Mouse (Mus musculus) heart, embryonic 14.5 days (tissue): ENCODE results near the gene Cetn4. TPM values are rescaled to one million over a fixed set of nuclear protein-coding genes. Genes with fewer than 3 reads are reported as not detected.

Experiments used
- ATAC-seq: fragments of 200-750 bp; cut with Nextera tagmentation; 2 replicates; pipeline ENCODE4 v1.8.0; 2017; ENCODE audit warnings: low read depth, moderate TSS enrichment; ENCODE audit not compliant: insufficient number of reproducible peaks, insufficient read depth, low FRiP score
- H3K27ac ChIP-seq, 2 experiments: fragments of 200-500 bp in 1 of 2; fragments of 300-500 bp in 1 of 2; sonication (generic) in 1 of 2; replicated peaks in 1 of 2; 2 replicates each; pipeline ENCODE4 v1.5.1; 2012 to 2014; ENCODE audit warnings: low read depth in 2 of 2, low read length in 2 of 2, control low read depth in 1 of 2, mild to moderate bottlenecking in 1 of 2, mixed read lengths in 1 of 2; ENCODE audit not compliant: control insufficient read depth in 1 of 2, insufficient read depth in 1 of 2
- H3K27me3 ChIP-seq: fragments of 300-500 bp; sonication (generic); 2 replicates; pipeline ENCODE4 v1.6.1; 2014; ENCODE audit warnings: mild to moderate bottlenecking, low read length, control low read depth; ENCODE audit not compliant: control insufficient read depth, insufficient read depth
- H3K36me3 ChIP-seq: fragments of 300-500 bp; sonication (generic); 2 replicates; pipeline ENCODE4 v1.6.1; 2014; ENCODE audit warnings: mild to moderate bottlenecking, control low read depth, low read length, mixed read lengths; ENCODE audit not compliant: control insufficient read depth, insufficient read depth
- H3K4me1 ChIP-seq, 2 experiments: fragments of 200-500 bp in 1 of 2; fragments of 300-500 bp in 1 of 2; sonication (generic) in 1 of 2; 2 replicates each; pipeline ENCODE4 v1.6.1; 2012 to 2014; ENCODE audit warnings: low read length in 2 of 2, control low read depth in 1 of 2, mixed read lengths in 1 of 2; ENCODE audit not compliant: control insufficient read depth in 2 of 2, insufficient read depth in 2 of 2
- H3K4me2 ChIP-seq: fragments of 300-500 bp; sonication (generic); 2 replicates; pipeline ENCODE4 v1.6.1; 2014; ENCODE audit warnings: mild to moderate bottlenecking, low read length
- H3K4me3 ChIP-seq, 2 experiments: fragments of 200-500 bp in 1 of 2; fragments of 300-500 bp in 1 of 2; sonication (generic) in 1 of 2; 2 replicates each; pipeline ENCODE4 v1.5.1; 2012 to 2014; ENCODE audit warnings: low read length in 2 of 2, mild to moderate bottlenecking in 2 of 2, control low read depth in 1 of 2, low read depth in 1 of 2, moderate library complexity in 1 of 2; ENCODE audit not compliant: control insufficient read depth in 1 of 2, insufficient read depth in 1 of 2
- H3K9ac ChIP-seq: fragments of 300-500 bp; sonication (generic); 2 replicates; pipeline ENCODE4 v1.6.1; 2014; ENCODE audit warnings: mild to moderate bottlenecking, low read length
- H3K9me3 ChIP-seq: fragments of 300-500 bp; sonication (generic); 2 replicates; pipeline ENCODE4 v1.6.1; 2016; ENCODE audit warnings: low read length, control low read depth; ENCODE audit not compliant: control insufficient read depth
- WGBS: fragments of 180-500 bp; shearing (Covaris S2); extraction: QIAGEN DNeasy Blood & Tissue Kit; methylation state at CpG from one replicate; pipeline ENCODE4 v1.1.7; 2014; 5-methylcytosine and 5-hydroxymethylcytosine counted together
- polyA plus RNA-seq: library from polyadenylated mRNA; unstranded; fragments of >200 nt; fragmentation: Nextera tagmentation; extraction: Ambion mirVana; gene quantifications from 2 replicates; pipeline ENCODE4 v1.2.1, GENCODE M21; 2014

Cetn4 gene
- polyA plus RNA-seq, 1 experiment from 2014 or later: 0.50 TPM

DNA sequence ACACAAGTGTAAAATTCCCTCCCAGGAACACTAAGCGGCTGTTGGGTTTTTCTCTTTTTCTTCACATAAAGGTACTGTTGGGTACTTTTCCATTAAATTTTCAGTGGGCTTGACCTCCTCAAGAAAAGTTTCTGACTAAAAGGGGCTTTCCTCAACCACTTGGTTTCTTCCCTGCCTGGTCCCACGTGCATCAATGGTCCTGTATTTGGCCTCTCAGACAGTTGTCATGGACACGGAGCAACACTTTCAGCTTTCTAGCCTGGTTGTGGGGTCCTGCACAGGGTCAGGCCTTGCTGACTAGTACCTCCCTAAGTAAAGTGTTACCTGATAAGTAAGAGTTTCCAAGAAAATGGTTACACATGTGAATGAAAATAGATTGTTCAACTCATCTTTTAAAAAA, 13.0 kb downstream of the Cetn4 start:
- Histone ChIP-seq H3K27ac (no peak overlapping the region), H3K9me3 (no peaks in the 10 kb centered on the region), H3K4me3 (no peak overlapping the region), H3K36me3 (no peaks in the 10 kb centered on the region), H3K9ac (no peak overlapping the region), H3K4me1 (peaks cover 0 to 2% of the 10 kb centered on the region in 2 experiments; a peak in 1 of 4 replicates), H3K27me3 (no peaks in the 10 kb centered on the region), H3K4me2 (no peak overlapping the region)
- 76% methylated on average over 3 of the region's 3 CpGs for WGBS
- ATAC-seq: no peak

DNA sequence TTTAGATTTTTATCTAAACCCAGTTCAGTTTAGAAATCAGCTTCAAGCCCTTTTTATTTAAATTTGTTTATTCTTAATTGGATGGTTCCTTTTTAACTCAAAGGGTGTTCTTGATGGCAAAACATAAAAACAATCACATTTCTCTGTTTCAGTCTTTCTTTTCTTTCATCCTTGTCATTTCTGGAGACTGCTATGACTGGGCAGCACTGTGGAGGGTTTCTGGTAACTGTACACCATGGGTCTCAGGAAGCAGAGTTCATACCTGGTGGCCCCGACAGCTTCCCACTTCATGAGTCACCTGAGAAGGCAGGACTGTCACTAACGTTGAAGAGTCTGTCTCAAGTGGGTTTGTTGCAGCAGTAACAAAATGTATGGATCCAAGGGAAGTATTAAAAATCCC, 19.9 kb downstream of the Cetn4 start:
- H3K9ac ChIP-seq: no peak overlapping the region
- no peak overlapping the region for H3K27ac ChIP-seq
- ATAC-seq: no peak
- no peaks in the 10 kb centered on the region for H3K9me3 ChIP-seq
- H3K4me3 ChIP-seq: no peak overlapping the region
- H3K4me1 ChIP-seq: no peaks in the 10 kb centered on the region
- no peak overlapping the region for H3K4me2 ChIP-seq
- 52% methylated on average over 2 of the region's 2 CpGs for WGBS
- H3K27me3 ChIP-seq: no peaks in the 10 kb centered on the region
- H3K36me3 ChIP-seq: no peaks in the 10 kb centered on the region

DNA sequence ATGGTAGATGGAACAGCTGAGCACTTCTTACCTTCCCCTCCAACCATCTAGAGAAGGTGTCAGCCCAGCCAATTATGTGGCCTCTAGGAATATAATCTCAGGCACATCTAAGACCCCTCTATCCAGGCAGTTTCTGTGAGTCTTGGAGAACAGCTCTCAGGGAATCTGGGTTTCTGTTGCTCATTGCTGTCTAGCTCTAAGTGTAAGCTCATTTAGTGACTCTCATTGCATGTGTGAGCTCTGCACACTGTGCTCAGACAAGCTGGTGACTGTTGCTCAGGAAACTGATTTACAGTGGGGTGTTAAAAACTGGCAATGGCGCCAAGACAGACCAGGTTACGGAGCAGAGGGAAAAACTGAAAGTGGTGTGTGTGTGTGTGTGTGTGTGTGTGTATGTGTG, 20.6 kb downstream of the Cetn4 start:
- no peaks in the 10 kb centered on the region for H3K36me3 ChIP-seq
- H3K9ac ChIP-seq: no peak overlapping the region
- no peaks in the 10 kb centered on the region for H3K4me1 ChIP-seq
- no peak overlapping the region for H3K4me2 ChIP-seq
- WGBS: 84% methylated on average over 2 of the region's 2 CpGs
- no peaks in the 10 kb centered on the region for H3K9me3 ChIP-seq
- H3K27me3 ChIP-seq: no peaks in the 10 kb centered on the region
- no peak for ATAC-seq
- H3K4me3 ChIP-seq: no peak overlapping the region
- H3K27ac ChIP-seq: no peak overlapping the region

DNA sequence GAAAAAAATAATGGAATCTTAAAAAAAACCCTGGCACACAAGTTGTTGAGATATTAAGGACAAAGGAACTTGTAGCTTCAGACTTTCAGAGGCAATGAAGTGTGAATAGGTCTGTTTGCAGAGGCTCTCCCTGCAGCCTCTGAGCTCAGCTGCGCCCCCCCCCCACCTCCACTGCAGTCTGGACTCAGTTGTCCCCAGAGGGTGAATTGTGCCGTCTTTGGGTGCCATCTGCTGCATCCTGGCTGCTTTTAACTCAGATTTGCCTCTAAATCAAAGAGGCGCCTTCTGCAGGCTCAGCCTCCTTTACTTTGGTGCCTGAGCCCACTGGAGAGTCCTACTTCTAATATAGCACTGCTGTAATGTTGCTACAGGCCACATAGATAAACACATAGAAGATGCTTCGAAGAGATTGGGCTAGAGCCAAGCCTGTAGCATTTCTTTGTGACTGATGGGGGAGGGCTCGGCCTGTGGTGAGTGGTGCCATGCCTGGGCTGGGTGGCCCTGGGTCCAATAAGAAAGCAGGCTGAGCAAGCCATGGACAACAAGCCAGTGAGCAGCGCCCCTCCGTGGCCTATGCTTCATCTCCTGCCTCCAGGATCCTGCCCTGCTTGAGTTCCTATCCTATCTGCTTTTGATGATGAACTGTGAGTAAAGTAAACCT, 21.5 kb downstream of the Cetn4 start:
- no peak for ATAC-seq
- WGBS: 70% methylated on average over 7 of the region's 7 CpGs
- Histone ChIP-seq H3K9me3 (no peaks in the 10 kb centered on the region), H3K36me3 (no peaks in the 10 kb centered on the region), H3K27ac (no peak overlapping the region), H3K4me1 (no peaks in the 10 kb centered on the region), H3K4me2 (no peak overlapping the region), H3K4me3 (no peak overlapping the region), H3K27me3 (no peaks in the 10 kb centered on the region), H3K9ac (no peak overlapping the region)

DNA sequence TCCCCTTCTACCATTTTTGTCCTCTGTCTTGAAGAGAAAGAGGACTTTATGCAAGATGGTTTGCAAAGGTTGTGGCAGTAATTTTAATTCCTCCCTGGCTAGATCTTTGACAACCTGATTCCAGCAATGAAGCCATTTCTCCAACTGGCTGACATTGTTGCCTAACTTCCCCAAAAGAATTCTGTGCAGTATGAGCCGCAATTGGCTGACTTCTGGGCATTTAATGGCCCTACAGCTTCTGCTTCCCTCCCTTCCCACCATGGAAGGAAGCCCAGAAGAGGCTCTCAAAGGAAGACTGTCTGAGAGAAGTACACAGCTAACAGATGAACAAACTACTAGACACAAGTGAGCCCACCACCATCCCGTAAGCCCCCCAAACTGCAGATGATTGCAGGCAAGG, 23.3 kb downstream of the Cetn4 start:
- Histone ChIP-seq H3K4me3 (no peak overlapping the region), H3K4me2 (no peak overlapping the region), H3K36me3 (no peaks in the 10 kb centered on the region), H3K27me3 (no peaks in the 10 kb centered on the region), H3K9me3 (no peaks in the 10 kb centered on the region), H3K27ac (no peak overlapping the region), H3K9ac (no peak overlapping the region), H3K4me1 (no peaks in the 10 kb centered on the region)
- 78% methylated on average over 2 of the region's 2 CpGs for WGBS
- no peak for ATAC-seq

DNA sequence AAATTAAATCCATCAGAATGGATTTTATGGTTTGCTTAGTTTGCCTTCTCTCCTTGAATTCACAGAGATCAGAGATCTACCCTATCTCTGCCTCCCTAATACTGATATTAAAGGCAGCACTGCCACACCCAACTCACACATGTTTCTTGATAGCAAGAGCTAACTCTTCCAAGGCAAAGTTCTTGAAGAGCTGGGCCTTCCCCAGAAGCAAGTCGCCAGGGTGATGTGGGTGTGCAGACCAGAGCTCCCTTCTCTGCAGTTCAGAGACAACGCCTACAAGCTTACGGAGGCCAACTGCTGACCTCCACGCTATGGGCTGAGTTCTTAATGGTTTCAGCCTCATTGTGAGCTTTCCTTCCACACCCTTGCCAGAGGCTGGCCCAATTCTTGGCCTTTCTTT, 29.3 kb downstream of the Cetn4 start:
- no peaks in the 10 kb centered on the region for H3K4me1 ChIP-seq
- H3K36me3 ChIP-seq: no peaks in the 10 kb centered on the region
- WGBS: 60% methylated on average over 4 of the region's 4 CpGs
- no peak overlapping the region for H3K9ac ChIP-seq
- no peak overlapping the region for H3K4me2 ChIP-seq
- ATAC-seq: no peak
- H3K27me3 ChIP-seq: no peaks in the 10 kb centered on the region
- no peak overlapping the region for H3K4me3 ChIP-seq
- no peaks in the 10 kb centered on the region for H3K9me3 ChIP-seq
- no peak overlapping the region for H3K27ac ChIP-seq

DNA sequence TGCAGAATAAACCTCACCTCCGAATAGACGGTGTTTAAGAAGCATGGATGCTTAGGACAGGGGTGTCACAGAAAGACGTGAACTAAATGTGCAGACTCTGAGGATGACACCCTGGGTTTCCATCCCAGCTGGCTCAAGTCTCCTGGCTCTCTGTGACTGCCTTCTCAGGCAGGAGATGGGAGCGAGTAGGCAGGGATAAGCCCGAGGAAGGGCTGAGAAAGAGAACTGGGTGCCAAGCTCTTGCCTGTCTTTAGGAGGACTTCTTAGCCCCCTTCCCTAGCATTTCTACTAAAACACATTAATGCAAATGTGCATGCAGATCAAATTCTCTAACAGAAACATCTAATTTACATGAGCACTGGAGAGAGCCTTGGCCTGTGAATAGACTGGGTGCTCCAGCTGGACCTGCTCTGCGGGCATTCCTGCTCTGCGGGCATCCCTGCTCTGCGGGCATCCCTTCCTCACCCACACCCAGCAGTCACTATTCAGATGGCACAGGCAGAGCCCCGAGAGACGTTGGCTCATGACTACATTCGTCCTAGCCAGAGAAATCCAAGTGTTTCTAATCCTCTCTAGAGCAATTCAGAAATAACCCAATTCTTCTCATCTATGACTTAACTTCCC, 30.1 kb downstream of the Cetn4 start:
- ATAC-seq: no peak
- H3K36me3 ChIP-seq: no peaks in the 10 kb centered on the region
- no peak overlapping the region for H3K4me2 ChIP-seq
- H3K9ac ChIP-seq: no peak overlapping the region
- 79% methylated on average over 11 of the region's 11 CpGs for WGBS
- H3K4me1 ChIP-seq: no peaks in the 10 kb centered on the region
- no peaks in the 10 kb centered on the region for H3K9me3 ChIP-seq
- H3K27me3 ChIP-seq: no peaks in the 10 kb centered on the region
- no peak overlapping the region for H3K4me3 ChIP-seq
- no peak overlapping the region for H3K27ac ChIP-seq

DNA sequence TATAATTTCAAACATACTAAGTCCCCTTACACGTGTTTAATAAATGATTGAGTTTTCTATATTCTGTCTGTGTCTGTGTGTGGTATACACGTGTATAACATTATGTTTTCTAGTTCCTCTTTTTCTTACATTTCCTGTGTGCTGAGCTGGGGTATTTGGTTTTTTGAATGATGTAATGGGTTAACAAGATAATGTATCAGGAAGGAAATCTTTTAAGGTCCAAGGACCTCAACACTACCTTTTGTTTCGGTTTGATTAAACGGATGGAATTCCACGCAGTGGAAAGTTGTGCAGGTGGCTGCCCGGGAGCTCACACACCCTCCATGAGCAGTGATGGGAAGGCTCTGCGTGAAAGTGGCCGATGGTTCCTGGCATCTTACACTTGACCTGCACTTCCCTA, 31.6 kb downstream of the Cetn4 start:
- Histone ChIP-seq H3K9ac (no peak overlapping the region), H3K4me1 (no peaks in the 10 kb centered on the region), H3K4me2 (no peak overlapping the region), H3K9me3 (no peaks in the 10 kb centered on the region), H3K36me3 (no peaks in the 10 kb centered on the region), H3K27ac (no peak overlapping the region), H3K27me3 (no peaks in the 10 kb centered on the region), H3K4me3 (no peak overlapping the region)
- ATAC-seq: no peak
- 73% methylated on average over 8 of the region's 8 CpGs for WGBS
